Mouse (Mus musculus) pancreas, adult 10 weeks (tissue): ENCODE measurements around the gene Mtmr12. TPM values are rescaled to one million over a fixed set of nuclear protein-coding genes. Genes with fewer than 3 reads are reported as not detected.

Experiments used
- polyA plus RNA-seq: library from polyadenylated mRNA; stranded (reverse); fragments of 350-450 nt; fragmentation: Illumina TruSeq; extraction: RNeasy Lipid Tissue Mini Kit (QIAGEN cat#74804); gene quantifications from one replicate; pipeline ENCODE4 v1.2.3, GENCODE M21; 2015; ENCODE audit warnings: low read depth, low replicate concordance; ENCODE audit not compliant: insufficient read depth

Mtmr12 gene
- 3.8 TPM for polyA plus RNA-seq

DNA sequence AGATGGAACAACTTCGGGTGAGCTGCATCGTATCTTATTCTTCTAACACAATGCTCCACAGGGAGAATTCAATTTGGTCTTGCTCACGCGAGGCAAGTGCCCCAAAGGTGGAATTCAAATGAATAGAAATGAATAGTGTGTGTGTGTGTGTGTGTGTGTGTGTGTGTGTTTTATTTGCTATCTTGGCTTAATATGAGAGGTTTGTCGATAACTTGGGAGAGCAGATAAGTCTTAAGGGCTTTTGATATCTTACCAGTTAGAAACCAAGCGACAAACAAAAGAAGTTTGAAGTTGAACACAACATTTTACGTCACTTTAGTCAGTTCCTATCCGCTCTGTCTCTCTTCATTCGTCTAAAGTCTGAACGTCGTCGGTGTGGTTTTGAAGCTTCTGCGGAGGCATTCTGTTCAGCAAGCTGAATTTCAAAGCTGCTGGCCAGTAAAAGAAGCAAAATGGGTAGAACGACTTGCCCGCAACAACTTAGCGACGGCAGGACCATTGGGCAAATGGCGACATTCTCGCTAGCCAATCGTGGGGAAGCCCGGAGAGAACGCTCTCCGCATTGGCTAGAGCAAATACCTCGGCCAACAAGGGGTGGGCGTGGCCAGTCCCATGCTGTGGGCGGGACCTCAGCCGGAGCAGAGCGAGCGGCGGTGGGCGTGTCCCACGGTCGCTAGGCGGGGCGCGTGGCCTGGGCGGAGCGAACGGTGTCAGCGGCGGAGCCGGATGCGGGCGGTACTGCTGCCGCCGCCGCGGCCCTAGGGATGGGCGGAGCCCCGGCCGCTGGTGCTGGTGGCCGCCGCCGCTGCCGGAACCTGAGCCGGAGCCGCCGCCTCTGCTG lies at the start of gene Mtmr12:
TSS of gene Mtmr12 (plus strand) at position 710 of the 841 bp plus-strand sequence.

DNA sequence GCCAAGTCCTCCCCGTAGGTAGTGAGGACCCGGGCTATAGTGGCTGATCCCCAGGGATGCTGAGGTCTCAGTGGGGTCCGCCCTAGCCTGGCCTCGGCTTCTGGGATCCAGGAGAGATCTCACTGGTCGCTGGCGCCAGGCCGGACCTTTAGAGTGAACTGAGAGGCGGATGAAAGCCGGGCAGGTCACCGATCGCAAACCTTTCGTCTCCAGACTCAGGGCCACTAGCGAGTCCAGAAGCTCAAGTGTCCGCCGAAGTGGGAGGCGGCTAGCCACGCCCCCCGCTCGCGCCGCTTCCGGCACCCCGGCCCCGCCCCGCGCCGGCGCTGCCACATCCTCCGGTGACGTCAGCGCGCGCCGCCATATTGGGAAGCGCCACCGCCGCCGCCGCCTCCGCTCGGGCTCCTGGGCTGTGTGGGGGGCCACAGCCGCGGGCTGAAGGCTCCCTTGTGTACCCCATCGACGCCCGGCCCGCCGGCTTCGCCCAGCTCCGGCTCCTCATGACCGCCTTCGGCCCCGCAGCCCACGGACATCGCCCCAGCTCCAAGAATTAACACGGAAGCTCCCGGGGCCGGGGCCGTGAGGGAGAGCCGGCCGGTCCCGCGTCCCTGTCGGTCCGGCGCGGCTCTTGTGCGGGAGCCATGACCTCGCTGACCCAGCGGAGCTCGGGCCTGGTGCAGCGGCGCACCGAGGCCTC lies 116.4 kb downstream of the Mtmr12 start, which contains the start of gene Golph3:
TSS of gene Golph3 (plus strand) at position 360 of the 697 bp plus-strand sequence.

DNA sequence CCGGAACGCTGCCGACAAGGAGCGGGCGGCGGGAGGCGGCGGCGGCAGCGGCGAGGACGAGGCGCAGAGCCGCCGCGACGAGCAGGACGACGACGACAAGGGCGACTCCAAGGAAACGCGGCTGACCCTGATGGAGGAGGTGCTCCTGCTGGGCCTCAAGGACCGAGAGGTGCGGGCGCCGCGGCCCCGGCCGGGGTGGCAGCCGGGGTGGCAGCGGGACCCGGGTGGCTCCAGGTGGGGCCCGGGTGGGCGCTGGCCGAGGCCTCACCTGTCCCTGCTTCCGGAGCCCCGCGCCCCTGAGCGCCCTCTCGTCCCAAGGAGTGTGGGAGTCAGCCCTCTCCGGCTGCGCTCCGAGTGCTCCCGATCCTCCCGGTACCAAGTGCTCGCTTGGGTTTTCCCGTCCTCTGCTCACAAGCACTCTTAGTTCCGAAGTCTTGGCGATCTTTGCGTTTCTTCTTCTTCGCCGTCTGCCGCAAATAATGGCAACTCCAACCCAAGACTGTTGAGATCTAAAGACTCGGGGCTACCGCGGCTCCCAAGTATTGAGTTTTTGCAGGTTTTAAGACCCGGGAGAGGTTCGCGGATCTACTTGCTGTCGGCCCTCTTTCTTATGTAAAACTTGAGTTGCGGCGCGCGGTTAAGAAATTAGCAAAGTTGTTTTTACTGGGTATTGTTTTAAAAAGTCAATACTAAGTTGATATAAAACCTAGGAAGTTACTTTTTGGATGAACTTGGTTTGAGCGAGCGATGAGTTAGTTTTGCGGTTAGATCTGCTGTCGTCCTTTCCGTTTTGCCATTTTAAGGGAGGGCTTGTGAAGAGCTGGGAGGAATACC lies 117.2 kb downstream of the Mtmr12 start, which contains the start of gene 1810049J17Rik:
TSS of gene 1810049J17Rik (minus strand) at position 112 of the 834 bp plus-strand sequence.

Other genes with a start within 250 kb of the Mtmr12 start
- gene Sub1, start 208.0 kb upstream of the Mtmr12 start, polyA plus RNA-seq = 29.2 TPM
- gene Zfr, start 87.2 kb upstream of the Mtmr12 start, polyA plus RNA-seq = 22.5 TPM
- 15.8 TPM for gene Golph3, start 116.4 kb downstream of the Mtmr12 start, polyA plus RNA-seq
- gene 1810049J17Rik, start 116.9 kb downstream of the Mtmr12 start, polyA plus RNA-seq = not detected